Mouse (Mus musculus): ENCODE data around the gene Zranb1. TPM values are rescaled to one million over a fixed set of nuclear protein-coding genes. Genes with fewer than 3 reads are reported as not detected.

Gene Zranb1
- polyA plus RNA-seq (2016; fragmentation: Nextera tagmentation; extraction: Ambion mirVana): 18.5 and 20.1 TPM in 2 replicates

GRCm38 (mm10) chr7:132930850-132931559, at the start of gene Zranb1:
Gene Zranb1 (plus strand): TSS chr7:132931142.
- ATAC-seq (ENCODE audit: low FRiP score): peak; percentile 100
- Histone ChIP-seq H3K27ac (peak within 1 kb of the TSS; percentile 99), H3K27me3 (no peaks in the 10 kb centered on the region), H3K4me2 (peak within 1 kb of the TSS; percentile 76), H3K9me3 (no peaks in the 10 kb centered on the region), H3K4me1 (peaks cover 16% of the 10 kb centered on the region), H3K36me3 (replicated peaks) (no peaks in the 10 kb centered on the region), H3K4me3 (replicated peaks) (peak within 1 kb of the TSS; percentile 97), H3K9ac (peak within 1 kb of the TSS; percentile 97)
- WGBS: under 1% methylated on average over 77 of the region's 93 CpGs

GRCm38 (mm10) chr7:132882343-132882742, 48.6 kb upstream of the Zranb1 start:
- Histone ChIP-seq H3K27me3 (no peaks in the 10 kb centered on the region), H3K9me3 (no peaks in the 10 kb centered on the region)

GRCm38 (mm10) chr7:132884031-132884430, 46.9 kb upstream of the Zranb1 start:
- Histone ChIP-seq H3K4me2 (no peak overlapping the region), H3K9me3 (no peaks in the 10 kb centered on the region), H3K4me3 (replicated peaks) (no peak overlapping the region), H3K9ac (no peak overlapping the region), H3K4me1 (no peaks in the 10 kb centered on the region), H3K36me3 (replicated peaks) (peaks cover 63% of the 10 kb centered on the region), H3K27ac (no peak overlapping the region), H3K27me3 (no peaks in the 10 kb centered on the region)
- 90% methylated on average over 7 of the region's 7 CpGs for WGBS
- ATAC-seq (ENCODE audit: low FRiP score): no peak

More at GRCm38 (mm10) chr7:132882343-132882742, 48.6 kb upstream of the Zranb1 start:
- no peaks in the 10 kb centered on the region for H3K4me1 ChIP-seq
- no peak overlapping the region for H3K4me2 ChIP-seq
- 84% methylated on average over 2 of the region's 2 CpGs for WGBS
- H3K9ac ChIP-seq: no peak overlapping the region
- no peak for ATAC-seq (ENCODE audit: low FRiP score)
- H3K36me3 ChIP-seq (replicated peaks): peaks cover 78% of the 10 kb centered on the region
- H3K4me3 ChIP-seq (replicated peaks): no peak overlapping the region
- H3K27ac ChIP-seq: no peak overlapping the region

GRCm38 (mm10) chr7:132887019-132887804, 43.7 kb upstream of the Zranb1 start:
- no peak overlapping the region for H3K4me2 ChIP-seq
- no peak overlapping the region for H3K4me3 ChIP-seq (replicated peaks)
- no peaks in the 10 kb centered on the region for H3K9me3 ChIP-seq
- ATAC-seq (ENCODE audit: low FRiP score): no peak
- 0 out of 2 replicates have a peak overlapping the region, but pooled peaks have one; percentile 15 for H3K27ac ChIP-seq
- peaks cover 33% of the 10 kb centered on the region for H3K36me3 ChIP-seq (replicated peaks)
- no peaks in the 10 kb centered on the region for H3K27me3 ChIP-seq
- no peak overlapping the region for H3K9ac ChIP-seq
- no peaks in the 10 kb centered on the region for H3K4me1 ChIP-seq
- 76% methylated on average over 7 of the region's 7 CpGs for WGBS

GRCm38 (mm10) chr7:132888052-132888451, 42.9 kb upstream of the Zranb1 start:
- Histone ChIP-seq H3K4me1 (no peaks in the 10 kb centered on the region), H3K36me3 (replicated peaks) (peaks cover 24% of the 10 kb centered on the region), H3K27ac (no peak overlapping the region), H3K9me3 (no peaks in the 10 kb centered on the region), H3K27me3 (no peaks in the 10 kb centered on the region), H3K4me2 (no peak overlapping the region), H3K4me3 (replicated peaks) (no peak overlapping the region), H3K9ac (no peak overlapping the region)
- ATAC-seq (ENCODE audit: low FRiP score): no peak
- WGBS: 87% methylated on average over 3 of the region's 3 CpGs

GRCm38 (mm10) chr7:132888518-132889249, 42.3 kb upstream of the Zranb1 start:
- no peaks in the 10 kb centered on the region for H3K4me1 ChIP-seq
- ATAC-seq (ENCODE audit: low FRiP score): no peak
- no peak overlapping the region for H3K4me2 ChIP-seq
- 70% methylated on average over 4 of the region's 4 CpGs for WGBS
- peaks cover 18% of the 10 kb centered on the region for H3K36me3 ChIP-seq (replicated peaks)
- H3K9me3 ChIP-seq: no peaks in the 10 kb centered on the region
- no peak overlapping the region for H3K27ac ChIP-seq
- H3K4me3 ChIP-seq (replicated peaks): no peak overlapping the region
- H3K27me3 ChIP-seq: no peaks in the 10 kb centered on the region
- H3K9ac ChIP-seq: no peak overlapping the region

- no peaks in the 10 kb centered on the region for H3K27me3 ChIP-seq
- no peaks in the 10 kb centered on the region for H3K4me1 ChIP-seq
- H3K36me3 ChIP-seq (replicated peaks): peaks cover 9% of the 10 kb centered on the region
- no peak overlapping the region for H3K4me3 ChIP-seq (replicated peaks)
- H3K9me3 ChIP-seq: no peaks in the 10 kb centered on the region
- no peak overlapping the region for H3K27ac ChIP-seq
- no peak for ATAC-seq (ENCODE audit: low FRiP score)
- no peak overlapping the region for H3K4me2 ChIP-seq
- WGBS: 94% methylated on average over 8 of the region's 8 CpGs
- H3K9ac ChIP-seq: no peak overlapping the region
Measured at GRCm38 (mm10) chr7:132889691-132890090, 41.3 kb upstream of the Zranb1 start.

- WGBS: 84% methylated on average over 5 of the region's 5 CpGs
- Histone ChIP-seq H3K9me3 (no peaks in the 10 kb centered on the region), H3K4me1 (no peaks in the 10 kb centered on the region), H3K36me3 (replicated peaks) (peaks cover 4% of the 10 kb centered on the region; the same call in 1 of the 2 replicates), H3K9ac (no peak overlapping the region), H3K4me3 (replicated peaks) (no peak overlapping the region), H3K27ac (no peak overlapping the region), H3K4me2 (no peak overlapping the region), H3K27me3 (no peaks in the 10 kb centered on the region)
- no peak for ATAC-seq (ENCODE audit: low FRiP score)
Measured at GRCm38 (mm10) chr7:132890201-132890600, 40.7 kb upstream of the Zranb1 start.

GRCm38 (mm10) chr7:132891561-132892310, 39.2 kb upstream of the Zranb1 start:
- H3K4me3 ChIP-seq (replicated peaks): no peak overlapping the region
- no peaks in the 10 kb centered on the region for H3K9me3 ChIP-seq
- no peaks in the 10 kb centered on the region for H3K4me1 ChIP-seq
- no peak overlapping the region for H3K9ac ChIP-seq
- ATAC-seq (ENCODE audit: low FRiP score): no peak
- no peak overlapping the region for H3K27ac ChIP-seq
- no peak overlapping the region for H3K4me2 ChIP-seq
- H3K36me3 ChIP-seq (replicated peaks): no peaks in the 10 kb centered on the region
- 94% methylated on average over 5 of the region's 5 CpGs for WGBS
- H3K27me3 ChIP-seq: no peaks in the 10 kb centered on the region

- Histone ChIP-seq H3K4me1 (no peaks in the 10 kb centered on the region), H3K9ac (no peak overlapping the region), H3K4me3 (replicated peaks) (no peak overlapping the region)
Measured at GRCm38 (mm10) chr7:132892311-132892661, 38.7 kb upstream of the Zranb1 start.

GRCm38 (mm10) chr7:132892806-132893205, 38.1 kb upstream of the Zranb1 start:
- H3K4me3 ChIP-seq (replicated peaks): no peak overlapping the region
- H3K4me2 ChIP-seq: no peak overlapping the region
- no peaks in the 10 kb centered on the region for H3K9me3 ChIP-seq
- no peak overlapping the region for H3K27ac ChIP-seq
- 85% methylated on average over 7 of the region's 7 CpGs for WGBS
- no peaks in the 10 kb centered on the region for H3K4me1 ChIP-seq
- H3K9ac ChIP-seq: no peak overlapping the region
- H3K27me3 ChIP-seq: no peaks in the 10 kb centered on the region
- H3K36me3 ChIP-seq (replicated peaks): no peaks in the 10 kb centered on the region
- ATAC-seq (ENCODE audit: low FRiP score): no peak

More at GRCm38 (mm10) chr7:132892311-132892661, 38.7 kb upstream of the Zranb1 start:
- 61% methylated on average over 4 of the region's 4 CpGs for WGBS
- Histone ChIP-seq H3K36me3 (replicated peaks) (no peaks in the 10 kb centered on the region), H3K27me3 (no peaks in the 10 kb centered on the region), H3K9me3 (no peaks in the 10 kb centered on the region), H3K27ac (no peak overlapping the region), H3K4me2 (no peak overlapping the region)
- ATAC-seq (ENCODE audit: low FRiP score): no peak

- Histone ChIP-seq H3K4me1 (no peaks in the 10 kb centered on the region), H3K9ac (no peak overlapping the region), H3K36me3 (replicated peaks) (no peaks in the 10 kb centered on the region), H3K9me3 (no peaks in the 10 kb centered on the region), H3K27me3 (no peaks in the 10 kb centered on the region), H3K4me3 (replicated peaks) (no peak overlapping the region), H3K4me2 (no peak overlapping the region), H3K27ac (no peak overlapping the region)
- WGBS: 88% methylated on average over 1 of the region's 1 CpGs
- no peak for ATAC-seq (ENCODE audit: low FRiP score)
Measured at GRCm38 (mm10) chr7:132893336-132893735, 37.6 kb upstream of the Zranb1 start.
